Mouse (Mus musculus) natural killer cell, adult 2 months (primary cell): ENCODE measurements around the gene Gins2.

Source experiments
- DNase-seq, 2 experiments: peaks; one replicate each; pipeline ENCODE4 v3.0.0; 2022; ENCODE audit warnings: low spot score in 2 of 2

The Gins2 gene

GRCm38 (mm10) chr8:120548313-120548761 lies 40.8 kb downstream of the Gins2 start:
- DNase-seq: no peak

- no peak for DNase-seq
Observed at GRCm38 (mm10) chr8:120547562-120547961, 41.5 kb downstream of the Gins2 start.

DNA sequence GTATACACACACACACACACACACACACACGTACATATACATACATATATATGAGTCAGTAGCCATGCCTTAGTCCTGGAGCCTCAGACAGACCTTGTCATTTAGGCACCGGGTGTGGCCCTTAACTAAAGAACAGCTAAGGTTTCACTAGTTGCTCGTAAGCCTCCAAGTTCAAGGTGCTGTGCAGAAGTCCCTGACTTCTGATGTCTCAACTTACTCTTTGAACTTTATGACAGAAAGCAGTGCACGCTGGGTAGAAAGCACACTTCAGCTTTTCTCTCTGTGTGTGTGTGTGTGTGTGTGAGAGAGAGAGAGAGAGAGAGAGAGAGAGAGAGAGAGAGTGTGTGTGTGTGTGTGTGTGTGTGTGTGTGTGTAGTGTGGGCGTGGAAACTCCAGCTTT lies 44.9 kb downstream of the Gins2 start:
- DNase-seq: no peak

GRCm38 (mm10) chr8:120543416-120544055 lies 45.6 kb downstream of the Gins2 start:
- no peak for DNase-seq

DNA sequence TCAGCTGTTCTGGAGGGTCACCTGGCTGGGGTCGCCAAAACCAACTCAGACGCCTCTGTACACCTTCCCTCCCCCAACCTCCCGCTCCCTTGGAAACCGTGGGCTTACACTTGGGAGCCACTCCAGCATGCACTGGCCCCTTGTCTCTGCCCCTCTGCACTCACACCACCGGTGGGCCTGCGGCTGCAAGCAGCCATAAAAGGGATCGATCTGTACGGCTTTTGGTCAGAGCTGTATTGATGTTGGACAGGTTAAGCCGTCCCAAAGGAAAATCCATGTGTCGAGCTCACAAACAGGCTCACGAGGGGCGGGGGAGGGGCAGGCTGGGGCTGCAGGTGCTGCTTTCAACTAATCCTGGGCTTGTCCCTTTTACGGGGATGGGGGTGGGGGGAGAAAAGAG lies 46.1 kb downstream of the Gins2 start:
- DNase-seq: no peak

- peak in 1 of 2 experiments; percentile 9 for DNase-seq
Observed at GRCm38 (mm10) chr8:120539775-120540625, 49.1 kb downstream of the Gins2 start.

DNA sequence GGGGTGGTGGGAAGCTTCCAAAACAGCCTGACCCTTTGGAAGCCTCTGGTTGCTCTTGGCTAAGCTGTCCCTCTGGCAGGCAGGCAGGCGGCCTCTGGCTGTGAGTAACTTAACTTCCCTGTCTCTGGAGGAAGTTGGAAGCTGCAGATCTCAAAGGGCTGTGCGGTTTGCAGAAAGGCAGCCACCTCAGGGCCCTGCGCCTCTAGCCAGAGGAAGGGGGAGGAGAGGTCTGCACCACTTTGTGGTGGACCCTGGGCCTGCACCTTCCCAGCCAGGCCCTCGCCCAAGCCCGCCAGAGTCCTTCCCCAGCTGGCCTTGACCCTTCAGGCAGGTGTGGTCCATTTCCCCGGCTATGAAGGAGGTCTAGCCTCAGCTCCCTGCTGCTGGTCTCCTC lies 49.7 kb downstream of the Gins2 start:
- DNase-seq: peak; percentile 55 to 56

GRCm38 (mm10) chr8:120538397-120539240 lies 50.5 kb downstream of the Gins2 start:
- DNase-seq: peak; percentile 97

DNA sequence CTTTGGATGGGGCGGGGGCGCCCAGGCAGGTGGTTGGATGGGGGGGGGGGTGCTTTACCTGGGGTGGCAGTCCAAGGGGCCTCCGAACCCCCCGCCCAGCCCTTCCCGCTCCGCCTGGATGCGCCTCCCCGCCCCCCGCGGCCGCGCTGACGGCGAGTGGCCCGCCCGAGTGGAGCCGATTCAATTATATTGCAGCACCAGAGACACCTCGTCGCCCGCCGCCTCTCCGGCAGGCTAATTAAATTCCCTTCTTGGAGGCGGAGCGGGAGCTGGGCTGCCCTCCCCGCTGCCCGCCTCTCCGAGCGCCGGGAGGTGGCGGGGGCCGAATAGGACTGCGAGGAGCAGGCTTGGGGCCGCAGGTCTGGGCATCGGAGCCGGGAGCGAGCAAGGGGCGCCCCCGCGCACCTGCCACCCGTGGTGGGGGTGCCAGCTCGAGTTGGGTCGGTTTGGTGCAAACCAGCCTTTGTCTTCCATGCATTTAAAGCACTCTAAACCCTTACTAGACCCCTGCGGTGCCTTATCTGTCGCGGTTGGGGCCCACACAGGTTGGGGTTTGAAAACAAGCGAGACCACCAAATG lies 51.2 kb downstream of the Gins2 start:
- DNase-seq: peak; percentile 26 to 46

DNA sequence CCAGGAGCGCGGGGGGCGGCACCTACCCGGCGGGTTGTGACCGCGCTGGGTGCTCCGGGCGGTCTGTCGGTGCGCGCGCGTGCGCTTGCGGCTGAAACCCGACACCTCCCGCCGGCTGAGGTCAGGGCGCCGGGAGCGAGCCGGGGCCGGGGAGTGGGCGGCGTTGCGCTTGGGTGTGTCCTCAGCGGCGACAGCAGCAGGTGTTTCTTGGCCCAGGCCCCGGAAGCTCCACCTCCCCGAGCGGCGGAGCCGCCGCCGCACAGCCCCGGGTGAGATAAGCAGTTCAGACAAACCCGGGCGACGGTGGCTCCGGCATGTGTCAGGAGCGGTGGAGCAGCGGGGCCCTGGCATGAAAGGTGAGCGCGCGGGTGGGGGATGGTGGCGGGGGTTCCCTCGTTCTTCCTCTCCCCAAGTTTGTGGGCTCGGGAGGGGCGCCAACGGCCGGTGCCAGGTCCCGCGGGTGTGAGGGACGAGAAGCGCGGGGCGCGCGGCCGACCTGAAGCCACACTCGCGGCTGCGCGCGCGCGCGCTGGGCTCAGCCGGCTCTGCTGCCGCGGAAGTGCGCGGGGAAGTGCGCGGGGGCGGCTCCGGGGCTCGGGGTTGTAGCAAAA lies 51.8 kb downstream of the Gins2 start:
- DNase-seq: peak; percentile 75 to 80

DNA sequence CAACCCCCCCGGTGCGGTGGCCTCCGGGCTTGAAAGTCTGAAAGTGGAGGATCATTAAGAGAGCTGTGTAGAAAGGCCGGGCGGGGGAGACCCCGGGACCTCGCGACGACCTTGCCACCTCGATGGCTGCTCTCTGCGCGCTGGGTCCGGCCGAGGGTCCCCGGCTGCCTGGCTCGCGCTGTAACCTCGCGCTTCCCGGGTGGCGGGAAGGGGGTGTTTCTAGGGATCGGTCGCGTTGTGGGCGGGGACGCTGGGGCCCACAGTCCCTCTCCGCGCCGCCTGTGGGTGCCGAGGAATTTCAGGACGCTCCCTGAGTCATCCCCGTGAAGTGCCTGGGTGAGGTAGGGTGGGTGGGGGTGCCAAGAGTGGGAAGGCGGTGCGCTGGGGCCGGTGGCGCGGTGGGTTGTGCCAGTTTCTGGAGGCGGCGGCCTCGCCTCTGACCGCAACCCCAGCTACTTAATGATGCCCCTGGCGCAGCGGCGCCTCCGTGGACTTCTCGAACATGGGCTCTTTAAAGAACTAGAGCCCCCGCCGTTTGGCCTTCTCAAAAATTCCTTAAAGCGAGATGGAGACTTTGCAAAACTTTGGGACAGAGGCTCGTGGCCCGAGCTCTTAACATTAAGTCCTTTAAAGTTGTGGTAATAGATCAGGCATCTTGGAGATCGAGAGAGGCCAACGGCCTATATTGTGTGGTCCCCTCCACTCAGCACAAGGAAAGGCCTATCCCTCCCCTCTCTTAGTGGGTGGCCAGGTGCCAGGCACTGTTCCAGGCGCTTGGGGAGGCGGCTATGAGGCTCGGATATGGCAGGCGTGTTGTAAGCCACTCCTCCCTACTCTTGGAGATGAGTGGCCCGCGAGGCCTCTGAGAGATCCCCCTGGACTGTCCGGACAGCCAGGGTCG lies 52.5 kb downstream of the Gins2 start:
- DNase-seq: peak; percentile 47 to 51

DNA sequence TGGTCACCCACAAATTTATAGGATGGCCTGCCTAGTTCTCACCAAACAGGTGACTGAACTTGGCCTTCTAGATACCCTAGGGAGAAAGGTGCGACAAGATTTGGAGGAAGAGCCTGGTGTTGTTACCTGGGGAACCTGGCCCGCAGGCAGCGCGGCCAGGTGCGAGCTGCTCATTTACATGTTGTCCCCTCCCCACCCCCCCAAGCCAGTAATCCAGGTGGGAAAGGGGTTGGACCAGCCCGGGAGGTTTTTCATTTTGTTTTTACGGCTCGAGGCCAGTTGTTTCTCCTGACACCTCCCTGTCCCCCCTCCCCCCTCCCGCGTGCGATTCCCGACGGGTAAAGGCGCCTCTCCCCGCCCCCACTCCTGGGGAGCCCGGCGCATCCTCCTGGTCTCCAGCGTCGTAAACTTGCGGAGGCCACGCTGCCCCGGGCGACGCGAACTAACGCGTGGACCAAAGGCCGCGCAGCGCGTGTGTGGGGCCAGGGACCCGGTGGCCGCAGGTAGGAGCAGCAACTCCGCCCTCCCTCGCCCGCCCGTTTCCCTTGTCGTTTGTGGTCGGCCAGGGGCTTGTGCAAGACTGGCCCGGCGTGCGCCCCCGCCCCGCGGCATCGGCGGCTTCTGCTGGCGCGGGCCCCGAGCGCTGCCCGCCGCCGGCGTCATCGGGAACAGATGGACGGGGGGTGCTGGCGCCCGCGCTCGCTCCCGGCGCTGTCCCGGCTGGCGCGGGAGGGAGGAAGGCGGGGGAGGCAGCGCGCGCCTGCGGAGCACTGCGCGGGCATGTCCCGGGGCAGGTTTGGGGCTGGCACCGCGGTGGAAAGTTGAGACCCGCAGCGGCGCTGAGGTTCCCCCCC lies 53.4 kb downstream of the Gins2 start:
- DNase-seq: peak; percentile 47 to 54

DNA sequence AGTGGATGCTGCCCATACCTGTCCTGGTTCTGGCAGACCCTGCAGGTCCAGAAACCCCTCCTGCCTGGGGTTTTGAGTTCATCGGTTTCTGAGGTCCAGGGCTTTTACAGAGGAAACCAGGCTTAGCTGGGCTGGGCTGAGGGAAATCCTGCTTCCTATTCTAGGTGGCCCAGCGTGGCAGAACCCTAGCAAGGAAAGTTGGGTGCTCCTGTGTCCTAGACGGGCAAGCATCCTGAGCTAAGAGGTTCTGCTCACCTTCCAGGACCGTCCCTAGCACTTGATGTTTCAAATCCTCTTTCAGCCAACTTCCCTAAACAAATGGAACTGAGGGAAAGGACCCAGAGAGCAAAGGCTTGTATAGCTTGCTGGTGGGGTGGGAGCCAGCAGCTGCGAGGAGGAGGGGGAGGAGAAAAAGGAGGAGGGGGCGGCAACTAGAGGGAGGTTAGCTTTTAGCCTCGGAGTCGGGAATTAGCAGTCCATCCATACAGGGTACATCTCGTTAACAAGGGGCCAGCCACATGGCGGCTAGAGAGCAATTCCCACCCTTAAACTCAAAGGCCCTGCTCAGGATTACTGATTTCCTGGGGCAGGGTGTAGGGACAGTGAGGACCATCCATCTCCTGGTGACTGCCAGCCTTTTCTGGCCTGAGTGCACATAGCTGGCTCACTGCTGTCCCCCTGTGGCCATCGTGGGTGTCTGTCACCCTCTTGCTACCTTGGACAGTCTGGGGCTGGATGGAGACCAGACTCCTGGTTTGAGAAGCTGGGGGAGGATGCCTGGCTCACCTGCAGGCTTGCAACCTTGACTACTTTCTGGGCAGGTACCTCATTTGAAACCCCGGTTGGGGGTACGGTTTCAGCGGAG lies 54.4 kb downstream of the Gins2 start:
- DNase-seq: peak; percentile 81 to 82

- DNase-seq: no peak
Observed at GRCm38 (mm10) chr8:120534080-120534479, 55.0 kb downstream of the Gins2 start.

GRCm38 (mm10) chr8:120533380-120533779 lies 55.7 kb downstream of the Gins2 start:
- no peak for DNase-seq

- DNase-seq: peak; percentile 49 to 62
Observed at GRCm38 (mm10) chr8:120532517-120533215, 56.4 kb downstream of the Gins2 start.

GRCm38 (mm10) chr8:120531775-120532516 lies 57.2 kb downstream of the Gins2 start:
- no peak for DNase-seq
